Mouse (Mus musculus) liver, embryonic 14.5 days (tissue): ENCODE measurements at regions not wholly inside any gene's neighbourhood (a gene's known extent, or its start where the extent isn't known, plus 50 kb on each side); places are given as distances from the start of the nearest gene placed in this dataset.

Source experiments
- CTCF ChIP-seq: IDR thresholded peaks from 2 replicates; pipeline ENCODE4 v1.5.1; 2016; ENCODE audit warnings: antibody characterized with exemption, low read depth, control low read depth
- EP300 ChIP-seq: IDR thresholded peaks from 2 replicates; pipeline ENCODE4 v1.6.1; 2016; ENCODE audit warnings: antibody characterized with exemption, low read depth

DNA sequence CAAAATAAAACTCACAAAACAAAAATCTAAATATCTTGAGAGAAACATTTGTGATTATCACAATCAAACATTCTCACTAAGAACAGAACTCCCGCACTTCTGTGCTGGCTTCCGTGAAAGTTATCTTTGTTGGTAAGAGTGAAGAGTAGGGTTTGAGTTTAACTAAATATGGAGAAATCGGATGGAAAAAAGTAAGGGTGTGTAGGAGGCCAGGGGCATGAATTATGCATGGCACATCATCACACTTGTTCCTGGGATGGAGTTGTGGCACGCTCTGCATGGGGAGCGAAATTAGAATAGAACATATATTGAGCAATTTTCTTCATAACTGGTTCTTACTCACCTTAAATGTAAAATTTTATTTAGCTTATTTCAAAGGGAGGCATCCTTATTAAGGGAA, 191.2 kb downstream of the Lnpk start:
- TF ChIP-seq CTCF: no peak
- no peak for TF ChIP-seq EP300
